Mouse (Mus musculus): ENCODE results near the gene Fntb. TPM values are rescaled to one million over a fixed set of nuclear protein-coding genes. Genes with fewer than 3 reads are reported as not detected.

The Fntb gene
- total and polyA plus RNA-seq, 3 experiments, result 11.7 to 28.5 TPM; not detected in 1

- H3K9me3 ChIP-seq (replicated peaks; ENCODE audit: insufficient read depth, low read length), result no peaks in the 10 kb centered on the region
- peak overlapping the region; percentile 21; the same call in 1 of the 2 replicates for H3K27ac ChIP-seq (ENCODE audit: control insufficient read depth, low read depth, low read length)
These were observed 177.7 kb downstream of the Fntb start for GRCm38 (mm10) chr12:76943046-76943445.

GRCm38 (mm10) chr12:76943466-76943865, 178.1 kb downstream of the Fntb start:
- H3K9me3 ChIP-seq (replicated peaks; ENCODE audit: insufficient read depth, low read length), result no peaks in the 10 kb centered on the region
- H3K27ac ChIP-seq (ENCODE audit: control insufficient read depth, low read depth, low read length), result 0 out of 2 replicates have a peak overlapping the region, but pooled peaks have one; percentile 3
- no peak for DNase-seq (ENCODE audit: low read depth, low spot score)
- H3K79me2 ChIP-seq (ENCODE audit: control insufficient read depth, insufficient read depth, low read length, poor library complexity), result peaks cover 11% of the 10 kb centered on the region
- H3K4me1 ChIP-seq (ENCODE audit: control insufficient read depth in 1 of 2, insufficient read depth in 2 of 2, low read length in 2 of 2), result peaks cover 13 to 33% of the 10 kb centered on the region in 2 experiments
- TF ChIP-seq SIN3A (IDR thresholded peaks at IDR 0.05; ENCODE audit: low read length) (0 out of 2 replicates have a peak, but pooled peaks have one; percentile 20), USF1 (IDR thresholded peaks at IDR 0.05; ENCODE audit: low read depth, low read length) (no peak)
- H3K9ac ChIP-seq (ENCODE audit: control insufficient read depth, low read depth, low read length, poor library complexity, severe bottlenecking), result no peak overlapping the region
- H3K4me3 ChIP-seq (ENCODE audit: control insufficient read depth in 1 of 2, insufficient read depth in 1 of 2, low read depth in 2 of 2, low read length in 2 of 2), result no peak overlapping the region
- peaks cover 40 to 53% of the 10 kb centered on the region in 2 experiments for H3K36me3 ChIP-seq (ENCODE audit: control insufficient read depth in 1 of 2, insufficient read depth in 2 of 2, low read length in 2 of 2)
- no peaks in the 10 kb centered on the region for H3K27me3 ChIP-seq (ENCODE audit: control insufficient read depth in 1 of 2, insufficient read depth in 2 of 2, low read length in 2 of 2)

More at GRCm38 (mm10) chr12:76943046-76943445, 177.7 kb downstream of the Fntb start:
- H3K27me3 ChIP-seq (ENCODE audit: control insufficient read depth in 1 of 2, insufficient read depth in 2 of 2, low read length in 2 of 2), result no peaks in the 10 kb centered on the region
- peak; percentile 59 for DNase-seq (ENCODE audit: low read depth, low spot score)
- peaks cover 40 to 49% of the 10 kb centered on the region in 2 experiments for H3K36me3 ChIP-seq (ENCODE audit: control insufficient read depth in 1 of 2, insufficient read depth in 2 of 2, low read length in 2 of 2)
- H3K4me3 ChIP-seq (ENCODE audit: control insufficient read depth in 1 of 2, insufficient read depth in 1 of 2, low read depth in 2 of 2, low read length in 2 of 2), result no peak overlapping the region
- H3K79me2 ChIP-seq (ENCODE audit: control insufficient read depth, insufficient read depth, low read length, poor library complexity), result peaks cover 11% of the 10 kb centered on the region
- TF ChIP-seq USF2 (IDR thresholded peaks at IDR 0.05; ENCODE audit: borderline replicate concordance in 1 of 2, insufficient read depth in 1 of 2, low read depth in 1 of 2, low read length in 2 of 2) (peak; percentile 77 to 89), MYC (IDR thresholded peaks at IDR 0.05; ENCODE audit: low read depth, low read length) (no peak), NELFE (IDR thresholded peaks at IDR 0.05; ENCODE audit: low read depth, low read length) (no peak), MAX (IDR thresholded peaks at IDR 0.05; ENCODE audit: low read length) (peak; percentile 92), EP300 (IDR thresholded peaks at IDR 0.05; ENCODE audit: low read depth in 1 of 2, low read length in 2 of 2) (peak in 1 of 2 experiments; percentile 25; a peak in 1 of 4 replicates), USF1 (IDR thresholded peaks at IDR 0.05; ENCODE audit: low read depth, low read length) (peak; percentile 97), POLR2AphosphoS2 (IDR thresholded peaks at IDR 0.05; ENCODE audit: low read length) (no peak)
- no peak overlapping the region for H3K9ac ChIP-seq (ENCODE audit: control insufficient read depth, low read depth, low read length, poor library complexity, severe bottlenecking)
- peaks cover 13 to 33% of the 10 kb centered on the region in 2 experiments for H3K4me1 ChIP-seq (ENCODE audit: control insufficient read depth in 1 of 2, insufficient read depth in 2 of 2, low read length in 2 of 2)

GRCm38 (mm10) chr12:76947487-76947886, 182.1 kb downstream of the Fntb start:
- H3K9ac ChIP-seq (ENCODE audit: control insufficient read depth, low read depth, low read length, poor library complexity, severe bottlenecking), result no peak overlapping the region
- H3K36me3 ChIP-seq (ENCODE audit: control insufficient read depth in 1 of 2, insufficient read depth in 2 of 2, low read length in 2 of 2), result peaks cover 25 to 57% of the 10 kb centered on the region in 2 experiments
- H3K4me3 ChIP-seq (ENCODE audit: control insufficient read depth in 1 of 2, insufficient read depth in 1 of 2, low read depth in 2 of 2, low read length in 2 of 2), result no peak overlapping the region
- no peaks in the 10 kb centered on the region for H3K27me3 ChIP-seq (ENCODE audit: control insufficient read depth in 1 of 2, insufficient read depth in 2 of 2, low read length in 2 of 2)
- no peak overlapping the region for H3K27ac ChIP-seq (ENCODE audit: control insufficient read depth, low read depth, low read length)
- no peak for DNase-seq (ENCODE audit: low read depth, low spot score)
- H3K4me1 ChIP-seq (ENCODE audit: control insufficient read depth in 1 of 2, insufficient read depth in 2 of 2, low read length in 2 of 2), result peaks cover 4 to 12% of the 10 kb centered on the region in 2 experiments
- TF ChIP-seq CTCF (IDR thresholded peaks at IDR 0.05 in 2 of 3, conservative IDR thresholded peaks at IDR 0.05 in 1 of 3; ENCODE audit: control insufficient read depth in 1 of 3, insufficient read depth in 1 of 3, low read depth in 2 of 3, low read length in 3 of 3, poor library complexity in 1 of 3, severe bottlenecking in 1 of 3) (no peak), GABPA (IDR thresholded peaks at IDR 0.05; ENCODE audit: low read depth, low read length) (no peak), NELFE (IDR thresholded peaks at IDR 0.05; ENCODE audit: low read depth, low read length) (no peak), KAT2A (conservative IDR thresholded peaks at IDR 0.05; ENCODE audit: low read depth, low read length) (no peak), MAX (IDR thresholded peaks at IDR 0.05; ENCODE audit: low read length) (no peak), USF1 (IDR thresholded peaks at IDR 0.05; ENCODE audit: low read depth, low read length) (no peak), MAZ (IDR thresholded peaks at IDR 0.05; ENCODE audit: low read depth, low read length) (no peak), POLR2AphosphoS2 (IDR thresholded peaks at IDR 0.05; ENCODE audit: low read length) (no peak), RAD21 (IDR thresholded peaks at IDR 0.05; ENCODE audit: low read depth, low read length) (no peak), GATA1 (IDR thresholded peaks at IDR 0.05; ENCODE audit: low read depth, low read length) (no peak), POLR2AphosphoS5 (IDR thresholded peaks at IDR 0.05; ENCODE audit: borderline replicate concordance, low read depth, low read length) (no peak), MAFK (IDR thresholded peaks at IDR 0.05; ENCODE audit: borderline replicate concordance, low read depth, low read length) (no peak), ZNF384 (IDR thresholded peaks at IDR 0.05; ENCODE audit: low read depth, low read length) (no peak), MYB (IDR thresholded peaks at IDR 0.05; ENCODE audit: low read depth, low read length) (no peak), ZKSCAN1 (IDR thresholded peaks at IDR 0.05; ENCODE audit: low read depth, low read length) (no peak), ZC3H11A (IDR thresholded peaks at IDR 0.05; ENCODE audit: low read depth, low read length) (no peak), NRF1 (IDR thresholded peaks at IDR 0.05; ENCODE audit: insufficient read depth, low read depth, low read length, poor library complexity, severe bottlenecking) (no peak), HCFC1 (IDR thresholded peaks at IDR 0.05; ENCODE audit: low read depth, low read length) (no peak)
- peaks cover 10% of the 10 kb centered on the region for H3K79me2 ChIP-seq (ENCODE audit: control insufficient read depth, insufficient read depth, low read length, poor library complexity)
- no peaks in the 10 kb centered on the region for H3K9me3 ChIP-seq (replicated peaks; ENCODE audit: insufficient read depth, low read length)
